Mouse (Mus musculus) liver, postnatal 0 days (tissue): ENCODE results near the gene Zfp281.

ENCODE experiments used
- CTCF ChIP-seq: sonication (generic); IDR thresholded peaks from 2 replicates; pipeline ENCODE4 v1.5.1; 2016; ENCODE audit warnings: antibody characterized with exemption, low read depth
- EP300 ChIP-seq: IDR thresholded peaks from 2 replicates; pipeline ENCODE4 v1.6.1; 2016; ENCODE audit warnings: antibody characterized with exemption, low read depth, mild to moderate bottlenecking

DNA sequence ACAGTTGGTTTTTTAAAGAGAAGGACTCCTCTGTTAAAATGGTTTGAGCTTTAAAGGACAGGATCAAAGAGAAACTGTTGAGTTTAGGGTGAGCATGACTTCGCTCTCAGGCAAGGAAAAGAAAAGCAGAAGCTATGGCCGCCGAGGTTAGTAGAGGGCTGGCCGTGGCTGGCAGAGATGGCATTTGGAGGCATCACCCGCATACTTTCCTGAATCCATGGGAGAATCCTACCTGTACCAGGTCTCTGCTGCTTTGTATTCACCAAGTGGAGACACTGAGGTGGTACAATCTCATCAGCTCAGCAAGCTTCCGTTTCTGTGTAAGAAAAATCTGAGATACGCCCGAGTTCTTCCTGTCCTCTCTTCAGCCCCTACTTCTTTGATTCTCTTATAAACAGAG is 44.4 kb upstream of the Zfp281 start:
- TF ChIP-seq CTCF: no peak
- no peak for TF ChIP-seq EP300
